Comparison of ENCODE assay signal across 12 mouse cellular contexts in the genomic region with DNA sequence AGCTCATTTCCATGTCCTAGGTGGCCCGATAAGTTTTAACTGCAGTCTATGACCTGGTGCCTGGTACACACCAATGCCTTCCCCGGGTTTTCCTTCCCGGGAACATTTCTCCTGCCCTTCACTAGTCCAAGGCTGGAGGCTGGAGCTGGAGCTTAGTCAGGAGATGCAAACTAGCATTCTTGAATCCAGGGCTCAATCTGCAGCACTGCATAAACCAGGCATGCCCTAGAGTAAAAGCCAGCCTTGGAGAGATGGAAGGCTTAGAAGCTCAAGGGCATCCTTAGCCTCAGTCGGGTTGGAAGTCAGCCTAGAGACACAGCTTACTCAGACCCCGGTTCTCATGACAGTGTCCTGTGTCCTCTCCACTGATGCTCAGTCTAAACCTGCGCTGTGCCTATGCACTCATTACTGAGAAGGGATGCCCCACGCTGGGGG. TPM values are rescaled to one million over a fixed set of nuclear protein-coding genes. Genes with fewer than 3 reads are reported as not detected.
DNase-seq lines count a peak whose midpoint lies in the region; ATAC-seq and TF ChIP-seq lines count a peak whose summit lies in the region.
"Had no signal": no experiment of that assay in that cellular context is flagged by ENCODE, and none has a peak within 500 bp of the region (broad histone marks: within the 10 kb centered on the region; RNA-seq: fewer than 3 reads in every experiment).

No protein-coding gene starts in this region.

- H3K4me2 ChIP-seq in hindbrain, embryonic 14.5 days (replicated peaks): peak overlapping the region; percentile 40; the same call in 1 of the 2 replicates
- H3K4me2 ChIP-seq in myocyte (ENCODE audit: low read depth): peak overlapping the region; percentile 98

- peaks cover 20% of the 10 kb centered on the region for H3K4me1 ChIP-seq in hindbrain, embryonic 14.5 days (replicated peaks; ENCODE audit: control insufficient read depth, insufficient read depth, low read length)

- H3K79me2 ChIP-seq in myocyte (ENCODE audit: control insufficient read depth, insufficient read depth): no peaks in the 10 kb centered on the region

- H3K27me3 ChIP-seq in hindbrain, embryonic 14.5 days (ENCODE audit: control insufficient read depth, insufficient read depth, low read length): no peaks in the 10 kb centered on the region
- H3K27me3 ChIP-seq in myocyte (ENCODE audit: control insufficient read depth, insufficient read depth, insufficient read length): no peaks in the 10 kb centered on the region

- no peak overlapping the region for H3K9ac ChIP-seq in hindbrain, embryonic 14.5 days

- WGBS in hindbrain, embryonic 14.5 days: 58% methylated on average over 7 of the region's 7 CpGs

- ATAC-seq in hindbrain, embryonic 14.5 days (ENCODE audit: low FRiP score): no peak

- TF ChIP-seq CTCF in layer of hippocampus, adult 2 months (conservative IDR thresholded peaks at IDR 0.05): no peak

- H3K4me3 ChIP-seq in layer of hippocampus, adult 2 months: no peak overlapping the region
- no peak overlapping the region for H3K4me3 ChIP-seq in hindbrain, embryonic 14.5 days (replicated peaks; ENCODE audit: low read length)
- H3K4me3 ChIP-seq in myocyte: peak overlapping the region; percentile 15

- no peaks in the 10 kb centered on the region for H3K36me3 ChIP-seq in hindbrain, embryonic 14.5 days (replicated peaks; ENCODE audit: control insufficient read depth, insufficient read depth)
- H3K36me3 ChIP-seq in myocyte (ENCODE audit: control insufficient read depth, insufficient read depth): no peaks in the 10 kb centered on the region

- TF ChIP-seq POLR2A in myocyte (IDR thresholded peaks at IDR 0.05; ENCODE audit: insufficient read length, low read depth): no peak

- peak overlapping the region; percentile 62; the same call in 1 of the 2 replicates for H3K27ac ChIP-seq in layer of hippocampus, adult 2 months
- H3K27ac ChIP-seq in hindbrain, embryonic 14.5 days: 0 out of 2 replicates have a peak overlapping the region, but pooled peaks have one; percentile 44

- DNase-seq in adrenal gland, adult (ENCODE audit: inconsistent age in 2 of 2, low spot score in 1 of 2): peak; percentile 60 to 86
- no peak for DNase-seq in adrenal gland, postnatal 10 days
- no peak for DNase-seq in layer of hippocampus, adult 2 months (ENCODE audit: low spot score in 2 of 2)
- DNase-seq in layer of hippocampus, postnatal 10 days (ENCODE audit: low spot score in 2 of 2): no peak
- no peak for DNase-seq in hindbrain, embryonic 14.5 days (ENCODE audit: low spot score)
- DNase-seq in embryo, embryonic 9.5 days (ENCODE audit: extremely low spot score): no peak
- DNase-seq in spleen, postnatal 10 days (ENCODE audit: low spot score in 2 of 2): no peak
- DNase-seq: cerebellum, adult 9-11 months had no signal

- no peak overlapping the region for H3ac ChIP-seq in myocyte (ENCODE audit: control insufficient read depth, insufficient read length)

- H3K9me3 ChIP-seq in hindbrain, embryonic 14.5 days (ENCODE audit: control insufficient read depth, low read length): no peaks in the 10 kb centered on the region

TF ChIP-seq in myocyte, 11 proteins besides CTCF, POLR2A, EP300 and RAD21:
- TF ChIP-seq CEBPB (IDR thresholded peaks at IDR 0.05; ENCODE audit: insufficient read depth, poor library complexity, severe bottlenecking) (no peak), TCF3 (IDR thresholded peaks at IDR 0.05; ENCODE audit: insufficient read length, low read depth) (no peak), REST (IDR thresholded peaks at IDR 0.05; ENCODE audit: insufficient read depth, insufficient read length) (no peak), USF1 (IDR thresholded peaks at IDR 0.05; ENCODE audit: low read depth) (no peak), MYOG (IDR thresholded peaks at IDR 0.05; ENCODE audit: control insufficient read depth in 1 of 3, insufficient read depth in 1 of 3, insufficient read length in 2 of 3, low read depth in 2 of 3) (no peak), MAX (IDR thresholded peaks at IDR 0.05; ENCODE audit: low read depth) (no peak), POLR2AphosphoS2 (IDR thresholded peaks at IDR 0.05; ENCODE audit: insufficient read length, low read depth) (no peak), MYOD1 (IDR thresholded peaks at IDR 0.05; ENCODE audit: control insufficient read depth in 1 of 3, insufficient read length in 2 of 3, low read depth in 2 of 3) (no peak), E2F4 (IDR thresholded peaks at IDR 0.05; ENCODE audit: insufficient read depth) (no peak), TCF12 (IDR thresholded peaks at IDR 0.05; ENCODE audit: insufficient read depth, poor library complexity, severe bottlenecking) (no peak), SRF (IDR thresholded peaks at IDR 0.05; ENCODE audit: control insufficient read depth, insufficient read length, low read depth) (no peak)

RNA-seq across cellular contexts. Expression of gene Fgfr4, which starts 19.9 kb away (rescaled TPM):
- total RNA-seq in adrenal gland, postnatal 10 days (2021): 10 to 100 TPM; 22.3 to 28.2 TPM
- total RNA-seq in layer of hippocampus, adult 2 months (2021): under 1 TPM; 0.36 to 0.42 TPM
- under 1 TPM; 0.41 to 0.58 TPM for total RNA-seq in layer of hippocampus, postnatal 10 days (2021)
- 0.92 and 1.7 TPM in 2 replicates for polyA plus RNA-seq in hindbrain, embryonic 14.5 days (2014; fragmentation: Nextera tagmentation; extraction: Ambion mirVana)
- 6.6 TPM for polyA plus RNA-seq in myocyte (2012; fragmentation: generic; extraction: Trizol)
- polyA plus RNA-seq: thymus, postnatal 0 days had no signal

RNA-seq across cellular contexts. Expression of gene Nsd1, which starts 37.2 kb away (rescaled TPM):
- 100 to 1,000 TPM in 1 of 2 experiments, 10 to 100 TPM in 1; 99.2 to 130 TPM for total RNA-seq in adrenal gland, postnatal 10 days (2021)
- 100 to 1,000 TPM; 125 to 131 TPM for total RNA-seq in layer of hippocampus, adult 2 months (2021)
- total RNA-seq in layer of hippocampus, postnatal 10 days (2021): 100 to 1,000 TPM; 153 to 156 TPM
- 53.9 and 70.7 TPM in 2 replicates for polyA plus RNA-seq in hindbrain, embryonic 14.5 days (2014; fragmentation: Nextera tagmentation; extraction: Ambion mirVana)
- polyA plus RNA-seq in myocyte (2012; fragmentation: generic; extraction: Trizol): 10.2 TPM

RNA-seq across cellular contexts. Expression of gene Gm17617, which starts 39.0 kb away (rescaled TPM):
- not detected for total RNA-seq in adrenal gland, postnatal 10 days (2021)
- total RNA-seq in layer of hippocampus, adult 2 months (2021): not detected
- total RNA-seq in layer of hippocampus, postnatal 10 days (2021): not detected
- polyA plus RNA-seq in hindbrain, embryonic 14.5 days (2014; fragmentation: Nextera tagmentation; extraction: Ambion mirVana): not detected in 2 replicates
- not detected for polyA plus RNA-seq in myocyte (2012; fragmentation: generic; extraction: Trizol)
- total RNA-seq: gastrocnemius, postnatal 36 days; liver, adult 2 months had no signal
- polyA plus RNA-seq: liver, adult 2 months; thymus, postnatal 0 days had no signal

Comparison
In these comparisons a context has a peak if more than half of its experiments do, and no peak if none do; other contexts are left out.
1. DNase-seq: peak in adrenal gland, adult (2 of 2); none in adrenal gland, postnatal 10 days (single experiment), layer of hippocampus, adult 2 months (0 of 2), layer of hippocampus, postnatal 10 days (0 of 2), hindbrain, embryonic 14.5 days (single experiment), embryo, embryonic 9.5 days (single experiment) and spleen, postnatal 10 days (0 of 2).
2. RNA of gene Fgfr4, which starts 19.9 kb away (total RNA-seq): 22.3 to 28.2 TPM in adrenal gland, postnatal 10 days; 0.41 to 0.58 TPM in layer of hippocampus, postnatal 10 days and 0.36 to 0.42 TPM in layer of hippocampus, adult 2 months; every median in the first group is over 10 times any median in the second.